Mouse (Mus musculus) C3H10T1/2 (cell line): ENCODE results near the gene Prkrip1. TPM values are rescaled to one million over a fixed set of nuclear protein-coding genes. Genes with fewer than 3 reads are reported as not detected.

ENCODE experiments used
- polyA plus RNA-seq, 2 experiments: library from polyadenylated mRNA; unstranded; fragments of >200 nt; fragmentation: generic; extraction: Trizol; gene quantifications; one replicate each; pipeline ENCODE4 v1.2.1; 2012; ENCODE audit warnings: missing spikeins in 2 of 2

Prkrip1 gene
- 10 to 100 TPM; 27.8 to 38.1 TPM for polyA plus RNA-seq

DNA sequence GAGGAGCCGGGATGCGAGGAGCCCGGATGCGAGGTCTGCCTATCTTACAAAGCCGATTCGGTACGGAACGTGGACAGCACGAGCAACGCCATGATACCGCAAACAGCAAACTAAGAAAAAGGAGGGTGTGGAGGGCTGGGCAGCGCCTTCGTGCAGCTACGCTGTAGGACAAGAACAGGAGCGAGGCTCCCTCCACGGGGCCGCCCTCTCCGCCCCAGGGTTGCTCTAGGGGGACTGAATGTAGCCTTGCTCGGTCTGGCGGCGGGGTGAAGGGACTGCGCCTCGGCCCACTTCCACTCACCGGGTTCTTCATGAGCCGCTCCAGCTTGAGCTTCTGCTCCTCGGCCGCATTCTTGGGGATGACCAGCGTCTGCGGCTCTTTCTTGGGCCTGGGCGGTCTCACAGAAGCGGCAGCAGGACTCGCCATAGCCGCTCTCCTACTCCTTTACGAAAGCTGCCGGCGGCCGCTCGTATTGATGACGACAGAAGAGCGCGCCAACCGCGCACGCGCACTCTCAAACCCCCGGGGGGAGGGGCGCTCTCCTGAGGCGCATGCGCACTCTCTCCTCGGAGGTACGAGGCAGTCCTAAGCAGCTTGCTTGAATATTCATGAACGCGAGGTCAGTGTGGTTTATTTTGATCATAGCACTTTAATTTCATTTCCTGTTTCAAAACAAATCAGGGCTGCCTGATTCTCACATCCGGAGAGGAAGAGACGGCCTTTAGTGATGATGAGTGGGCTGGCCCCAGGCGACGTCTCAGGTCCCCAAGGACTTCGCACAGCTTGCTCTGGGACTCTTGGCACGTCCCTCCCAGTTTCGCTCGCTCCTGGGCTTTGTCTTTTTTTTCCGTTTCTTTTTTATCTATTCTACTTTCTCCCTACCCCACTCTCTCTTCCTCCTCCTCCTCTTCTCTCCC is at the start of gene Prkrip1:
Prkrip1 (minus strand) TSS at position 490 of the 918 bp plus-strand sequence.

GRCm38 (mm10) chr5:136246452-136246838 is 47.7 kb upstream of the Prkrip1 start, which contains the start of gene Sh2b2:
Sh2b2 (minus strand) TSS chr5:136246556.

DNA sequence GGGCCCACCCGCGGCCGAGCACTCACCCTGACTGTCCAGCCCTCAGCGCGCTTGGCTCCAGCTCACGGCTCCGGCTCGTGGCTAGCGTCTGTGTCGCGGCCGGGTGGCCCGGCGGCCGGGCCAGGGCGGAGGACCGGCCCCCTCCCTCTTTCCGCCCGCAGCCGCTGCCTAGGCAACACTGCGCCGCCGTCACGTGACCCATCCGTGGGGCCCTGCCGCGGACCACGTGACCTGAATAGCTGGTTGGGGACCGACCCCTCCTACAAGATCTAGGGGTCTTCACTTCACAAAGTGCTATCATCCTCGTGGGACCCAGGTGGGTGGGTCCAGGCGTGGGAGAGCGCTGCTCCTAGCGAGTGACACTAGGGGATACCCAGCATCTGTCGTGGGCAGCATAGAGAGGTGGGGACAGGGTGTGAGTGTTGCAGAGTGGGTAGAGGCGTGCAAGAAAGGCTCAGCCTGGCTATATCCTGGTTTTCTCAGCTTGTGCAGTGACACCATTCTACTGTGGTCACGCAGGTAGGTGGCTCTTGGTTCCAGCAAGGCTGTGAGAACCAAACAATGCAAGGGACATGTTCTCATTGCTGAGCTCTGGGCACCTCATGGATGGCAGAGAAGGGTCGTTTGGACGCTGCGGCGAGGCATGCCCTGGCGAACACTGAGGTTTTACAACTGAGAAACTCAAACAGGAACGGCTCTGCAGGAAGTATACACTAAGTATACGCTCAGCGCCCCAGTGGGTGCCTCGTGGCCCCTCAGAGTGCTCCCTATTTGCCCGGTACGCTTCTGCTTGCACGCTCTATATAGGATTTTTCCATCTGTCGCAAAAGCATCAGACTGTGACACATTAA is 28.0 kb downstream of the Prkrip1 start, which contains the start of gene Orai2:
Orai2 (minus strand) TSS at position 202 of the 851 bp plus-strand sequence.

DNA sequence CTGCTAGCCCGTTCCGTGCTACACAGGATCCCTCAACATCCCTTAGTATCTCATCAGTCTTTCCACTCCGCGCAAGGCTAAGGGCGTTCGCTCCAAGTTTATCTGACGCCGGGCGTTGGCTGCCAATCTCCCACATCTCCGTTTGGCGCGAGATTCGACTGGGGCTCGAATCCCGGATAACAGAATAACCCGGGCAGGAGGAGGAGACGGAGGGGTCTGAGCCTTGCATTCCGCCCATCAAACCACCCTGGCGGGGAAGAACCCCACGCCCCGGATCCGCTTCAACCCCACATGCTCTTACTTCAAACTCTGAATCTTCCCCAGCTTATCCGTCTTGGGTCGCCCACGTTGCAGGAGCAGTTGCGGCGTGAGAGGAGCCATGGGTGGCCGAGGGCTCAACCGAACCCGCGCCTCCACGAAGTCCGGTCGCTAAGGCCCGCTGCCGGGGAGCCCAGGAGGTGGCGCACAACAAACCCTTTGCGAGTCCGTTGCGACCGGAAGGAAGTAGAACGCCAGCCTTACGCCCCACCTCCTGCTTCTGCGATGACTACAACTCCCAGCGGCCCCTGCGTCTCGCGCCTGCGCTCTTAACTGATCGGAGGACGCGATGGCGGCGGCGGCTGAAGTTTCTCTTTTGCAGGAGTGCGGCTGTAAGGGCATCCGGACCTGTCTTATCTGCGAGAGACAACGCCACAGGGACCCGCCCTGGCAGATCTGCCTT is 63.0 kb downstream of the Prkrip1 start, which contains the start of the genes Lrwd1 and Alkbh4:
Lrwd1 (minus strand) TSS at position 504 of the 721 bp plus-strand sequence.
Alkbh4 (plus strand) TSS at position 576 of the 721 bp plus-strand sequence.

Other genes with a start within 250 kb of the Prkrip1 start
- gene Ssc4d, start 224.4 kb downstream of the Prkrip1 start, polyA plus RNA-seq, result 1 to 10 TPM; 3.7 to 9.4 TPM
- gene Zp3, start 218.9 kb downstream of the Prkrip1 start, polyA plus RNA-seq, result 1 to 10 TPM in 1 of 2 experiments, under 1 TPM in 1; 0.02 to 1.0 TPM
- 10 to 100 TPM; 12.7 to 19.1 TPM for gene Dtx2, start 204.2 kb downstream of the Prkrip1 start, polyA plus RNA-seq
- gene Upk3b, start 160.5 kb downstream of the Prkrip1 start, polyA plus RNA-seq, result under 1 TPM; 0.02 to 0.73 TPM
- 1 to 10 TPM in 1 of 2 experiments, under 1 TPM in 1; 0.50 to 1.1 TPM for gene Upk3bl, start 144.5 kb downstream of the Prkrip1 start, polyA plus RNA-seq
- gene Rasa4, start 115.0 kb downstream of the Prkrip1 start, polyA plus RNA-seq, result 10 to 100 TPM; 33.4 to 45.9 TPM
- 100 to 1,000 TPM; 191 to 235 TPM for gene Polr2j, start 82.3 kb downstream of the Prkrip1 start, polyA plus RNA-seq
- 10 to 100 TPM; 27.7 to 44.7 TPM for gene Lrwd1, start 62.9 kb downstream of the Prkrip1 start, polyA plus RNA-seq
- gene Alkbh4, start 62.8 kb downstream of the Prkrip1 start, polyA plus RNA-seq, result 1 to 10 TPM; 3.9 to 9.5 TPM
- gene Orai2, start 28.2 kb downstream of the Prkrip1 start, polyA plus RNA-seq, result 10 to 100 TPM; 10.5 to 11.4 TPM
- gene Sh2b2, start 47.6 kb upstream of the Prkrip1 start, polyA plus RNA-seq, result 1 to 10 TPM; 2.2 to 4.0 TPM